Mouse (Mus musculus) myocyte (in vitro differentiated cells): ENCODE data around the gene Mgst3.

Source experiments
- CEBPB ChIP-seq: IDR thresholded peaks from 2 replicates; pipeline ENCODE4 v1.6.1; 2011; ENCODE audit warnings: mild to moderate bottlenecking, moderate library complexity; ENCODE audit not compliant: poor library complexity, insufficient read depth, severe bottlenecking
- E2F4 ChIP-seq: IDR thresholded peaks from one replicate; pipeline ENCODE4 v1.6.1; 2011; ENCODE audit warnings: mild to moderate bottlenecking, control low read depth, moderate library complexity; ENCODE audit not compliant: insufficient read depth
- MYOD1 ChIP-seq, 3 experiments: IDR thresholded peaks; one replicate each; pipeline ENCODE4 v1.6.1; 2011; ENCODE audit warnings: control low read depth in 2 of 3, low read depth in 2 of 3, mild to moderate bottlenecking in 2 of 3, moderate library complexity in 1 of 3; ENCODE audit not compliant: insufficient read length in 2 of 3, control insufficient read depth in 1 of 3
- MYOG ChIP-seq, 3 experiments: IDR thresholded peaks; one replicate each; pipeline ENCODE4 v1.6.1; 2011; ENCODE audit warnings: control low read depth in 2 of 3, low read depth in 2 of 3, mild to moderate bottlenecking in 2 of 3; ENCODE audit not compliant: insufficient read length in 2 of 3, control insufficient read depth in 1 of 3, insufficient read depth in 1 of 3
- POLR2A ChIP-seq: IDR thresholded peaks from one replicate; pipeline ENCODE4 v1.6.1; 2011; ENCODE audit warnings: low read depth, mild to moderate bottlenecking, control low read depth, moderate library complexity; ENCODE audit not compliant: insufficient read length
- POLR2AphosphoS2 ChIP-seq: IDR thresholded peaks from one replicate; pipeline ENCODE4 v1.6.1; 2011; ENCODE audit warnings: low read depth, control low read depth; ENCODE audit not compliant: insufficient read length
- REST ChIP-seq: IDR thresholded peaks from one replicate; pipeline ENCODE4 v1.6.1; 2011; ENCODE audit warnings: mild to moderate bottlenecking, control low read depth, moderate library complexity; ENCODE audit not compliant: insufficient read depth, insufficient read length
- USF1 ChIP-seq: IDR thresholded peaks from one replicate; pipeline ENCODE4 v1.6.1; 2011; ENCODE audit warnings: low read depth, mild to moderate bottlenecking, control low read depth, moderate library complexity

DNA sequence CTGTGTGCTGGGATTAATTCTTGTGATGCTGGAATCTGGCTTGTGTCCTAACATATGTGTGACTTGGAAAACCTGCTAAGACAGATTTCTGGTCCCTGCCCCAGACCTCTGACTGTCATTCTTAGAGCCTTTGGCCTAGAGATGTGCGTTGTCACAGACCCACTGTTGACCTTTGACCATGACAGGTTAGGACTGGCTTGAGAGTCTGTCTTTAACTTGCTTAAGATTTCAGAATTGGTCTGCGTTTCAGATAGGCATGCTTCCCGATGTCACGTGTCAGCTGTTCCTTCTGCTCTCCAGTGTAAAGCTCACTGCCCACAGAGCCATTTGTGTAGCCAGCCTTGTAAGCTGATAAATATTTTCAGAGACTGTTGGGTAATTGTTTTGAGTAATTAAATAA lies 30.8 kb downstream of the Mgst3 start:
- TF ChIP-seq USF1: no peak
- TF ChIP-seq MYOD1 (IDR thresholded peaks at IDR 0.05; ENCODE audit: control insufficient read depth in 1 of 3, insufficient read length in 2 of 3, low read depth in 2 of 3): no peak
- no peak for TF ChIP-seq POLR2A
- no peak for TF ChIP-seq POLR2AphosphoS2
- TF ChIP-seq MYOG (IDR thresholded peaks at IDR 0.05; ENCODE audit: control insufficient read depth in 1 of 3, insufficient read depth in 1 of 3, insufficient read length in 2 of 3, low read depth in 2 of 3): no peak
- no peak for TF ChIP-seq E2F4
- TF ChIP-seq CEBPB: no peak
- TF ChIP-seq REST: no peak
